Mouse (Mus musculus) forebrain, embryonic 15.5 days (tissue): Measurements from ENCODE around the gene Anxa2. TPM values are rescaled to one million over a fixed set of nuclear protein-coding genes. Genes with fewer than 3 reads are reported as not detected.

Source experiments
- ATAC-seq: fragments of 200-750 bp; cut with Nextera tagmentation; replicated peaks from 2 replicates; pipeline ENCODE4 v1.8.0; 2017; ENCODE audit warnings: mild to moderate bottlenecking, moderate TSS enrichment, moderate library complexity
- H3K27ac ChIP-seq: fragments of 300-500 bp; sonication (generic); replicated peaks from 2 replicates; pipeline ENCODE4 v1.5.1; 2015; ENCODE audit warnings: mild to moderate bottlenecking, inconsistent platforms
- H3K27me3 ChIP-seq: fragments of 300-500 bp; sonication (generic); 2 replicates; pipeline ENCODE4 v1.6.1; 2015; ENCODE audit warnings: inconsistent platforms
- H3K36me3 ChIP-seq: fragments of 300-500 bp; sonication (generic); 2 replicates; pipeline ENCODE4 v1.6.1; 2015; ENCODE audit warnings: mild to moderate bottlenecking, inconsistent platforms
- H3K4me1 ChIP-seq: fragments of 300-500 bp; sonication (generic); 2 replicates; pipeline ENCODE4 v1.6.1; 2015; ENCODE audit warnings: inconsistent platforms
- H3K4me2 ChIP-seq: fragments of 300-500 bp; sonication (generic); replicated peaks from 2 replicates; pipeline ENCODE4 v1.6.1; 2015; ENCODE audit warnings: mild to moderate bottlenecking, inconsistent platforms
- H3K4me3 ChIP-seq: fragments of 300-500 bp; sonication (generic); 2 replicates; pipeline ENCODE4 v1.5.1; 2015; ENCODE audit warnings: mild to moderate bottlenecking, inconsistent platforms
- H3K9ac ChIP-seq: fragments of 300-500 bp; sonication (generic); replicated peaks from 2 replicates; pipeline ENCODE4 v1.6.1; 2015; ENCODE audit warnings: mild to moderate bottlenecking, inconsistent platforms
- H3K9me3 ChIP-seq: fragments of 300-500 bp; sonication (generic); 2 replicates; pipeline ENCODE4 v1.6.1; 2016; ENCODE audit warnings: inconsistent platforms
- WGBS: fragments of 180-500 bp; shearing (Covaris S2); methylation state at CpG from one replicate; pipeline ENCODE4 v1.1.7; 2015; ENCODE audit warnings: mixed read lengths; 5-methylcytosine and 5-hydroxymethylcytosine counted together
- polyA plus RNA-seq: library from polyadenylated mRNA; unstranded; fragments of >200 nt; fragmentation: Nextera tagmentation; extraction: Ambion mirVana; gene quantifications from 2 replicates; pipeline ENCODE4 v1.2.1, GENCODE M21; 2015

Gene Anxa2
- polyA plus RNA-seq, 1 experiment from 2014 or later: 83.6 TPM

GRCm38 (mm10) chr9:69486140-69486539 lies 32.7 kb downstream of the Anxa2 start:
- no peak overlapping the region for H3K27ac ChIP-seq
- no peaks in the 10 kb centered on the region for H3K9me3 ChIP-seq
- ATAC-seq: no peak
- no peaks in the 10 kb centered on the region for H3K27me3 ChIP-seq
- H3K9ac ChIP-seq: no peak overlapping the region
- H3K36me3 ChIP-seq: no peaks in the 10 kb centered on the region
- 74% methylated on average over 8 of the region's 8 CpGs for WGBS
- H3K4me1 ChIP-seq: no peaks in the 10 kb centered on the region
- H3K4me2 ChIP-seq: no peak overlapping the region
- no peak overlapping the region for H3K4me3 ChIP-seq

GRCm38 (mm10) chr9:69488510-69488909 lies 35.1 kb downstream of the Anxa2 start:
- 33% methylated on average over 8 of the region's 8 CpGs for WGBS
- Histone ChIP-seq H3K4me1 (no peaks in the 10 kb centered on the region), H3K9me3 (no peaks in the 10 kb centered on the region), H3K4me2 (no peak overlapping the region), H3K27ac (no peak overlapping the region), H3K9ac (no peak overlapping the region), H3K27me3 (no peaks in the 10 kb centered on the region), H3K4me3 (no peak overlapping the region), H3K36me3 (no peaks in the 10 kb centered on the region)
- 0 out of 2 replicates have a peak, but pooled peaks have one; percentile 11 for ATAC-seq

GRCm38 (mm10) chr9:69488972-69489371 lies 35.6 kb downstream of the Anxa2 start:
- ATAC-seq: 0 out of 2 replicates have a peak, but pooled peaks have one; percentile 8
- Histone ChIP-seq H3K9ac (no peak overlapping the region), H3K4me3 (no peak overlapping the region), H3K27me3 (no peaks in the 10 kb centered on the region), H3K9me3 (no peaks in the 10 kb centered on the region), H3K4me1 (no peaks in the 10 kb centered on the region), H3K27ac (no peak overlapping the region), H3K4me2 (no peak overlapping the region), H3K36me3 (no peaks in the 10 kb centered on the region)
- 12% methylated on average over 5 of the region's 5 CpGs for WGBS

GRCm38 (mm10) chr9:69492809-69493208 lies 39.4 kb downstream of the Anxa2 start:
- H3K27ac ChIP-seq: no peak overlapping the region
- WGBS: 98% methylated on average over 6 of the region's 6 CpGs
- no peaks in the 10 kb centered on the region for H3K36me3 ChIP-seq
- no peak for ATAC-seq
- no peak overlapping the region for H3K4me3 ChIP-seq
- no peaks in the 10 kb centered on the region for H3K4me1 ChIP-seq
- no peaks in the 10 kb centered on the region for H3K9me3 ChIP-seq
- H3K9ac ChIP-seq: no peak overlapping the region
- H3K4me2 ChIP-seq: no peak overlapping the region
- no peaks in the 10 kb centered on the region for H3K27me3 ChIP-seq

GRCm38 (mm10) chr9:69502504-69502903 lies 49.1 kb downstream of the Anxa2 start:
- ATAC-seq: no peak
- Histone ChIP-seq H3K27me3 (peaks cover 26% of the 10 kb centered on the region), H3K4me1 (peaks cover 11% of the 10 kb centered on the region), H3K9ac (no peak overlapping the region), H3K4me2 (no peak overlapping the region), H3K36me3 (no peaks in the 10 kb centered on the region), H3K27ac (no peak overlapping the region), H3K4me3 (no peak overlapping the region), H3K9me3 (no peaks in the 10 kb centered on the region)
- WGBS: 29% methylated on average over 6 of the region's 6 CpGs

- no peaks in the 10 kb centered on the region for H3K36me3 ChIP-seq
- no peak overlapping the region for H3K9ac ChIP-seq
- H3K27ac ChIP-seq: no peak overlapping the region
- no peak overlapping the region for H3K4me2 ChIP-seq
- no peaks in the 10 kb centered on the region for H3K9me3 ChIP-seq
- H3K4me3 ChIP-seq: no peak overlapping the region
- H3K27me3 ChIP-seq: peaks cover 33% of the 10 kb centered on the region
- 12% methylated on average over 7 of the region's 7 CpGs for WGBS
- H3K4me1 ChIP-seq: peaks cover 11% of the 10 kb centered on the region
- ATAC-seq: no peak
These were observed 52.2 kb downstream of the Anxa2 start for GRCm38 (mm10) chr9:69505611-69506010.

- Histone ChIP-seq H3K4me3 (no peak overlapping the region), H3K27me3 (peaks cover 33% of the 10 kb centered on the region), H3K9ac (no peak overlapping the region), H3K4me2 (no peak overlapping the region), H3K9me3 (no peaks in the 10 kb centered on the region), H3K4me1 (peaks cover 11% of the 10 kb centered on the region), H3K36me3 (no peaks in the 10 kb centered on the region), H3K27ac (no peak overlapping the region)
- WGBS: 19% methylated on average over 11 of the region's 11 CpGs
- no peak for ATAC-seq
These were observed 53.8 kb downstream of the Anxa2 start for GRCm38 (mm10) chr9:69507206-69507605.

GRCm38 (mm10) chr9:69508016-69508415 lies 54.6 kb downstream of the Anxa2 start:
- Histone ChIP-seq H3K36me3 (no peaks in the 10 kb centered on the region), H3K4me2 (no peak overlapping the region), H3K27ac (no peak overlapping the region), H3K9ac (no peak overlapping the region), H3K4me3 (no peak overlapping the region), H3K9me3 (no peaks in the 10 kb centered on the region), H3K4me1 (peaks cover 11% of the 10 kb centered on the region), H3K27me3 (peaks cover 33% of the 10 kb centered on the region)
- 65% methylated on average over 8 of the region's 8 CpGs for WGBS
- ATAC-seq: no peak

GRCm38 (mm10) chr9:69511881-69512590 lies 58.6 kb downstream of the Anxa2 start:
- Histone ChIP-seq H3K4me1 (peaks cover 9% of the 10 kb centered on the region), H3K27ac (no peak overlapping the region), H3K9ac (no peak overlapping the region), H3K4me3 (no peak overlapping the region), H3K27me3 (peaks cover 13% of the 10 kb centered on the region; the same call in 1 of the 2 replicates), H3K36me3 (no peaks in the 10 kb centered on the region), H3K4me2 (no peak overlapping the region), H3K9me3 (no peaks in the 10 kb centered on the region)
- ATAC-seq: no peak
- 15% methylated on average over 11 of the region's 11 CpGs for WGBS

- 100% methylated on average over 1 of the region's 1 CpGs for WGBS
These were observed 59.3 kb downstream of the Anxa2 start for GRCm38 (mm10) chr9:69512726-69513125.

GRCm38 (mm10) chr9:69514206-69514605 lies 60.8 kb downstream of the Anxa2 start:
- H3K9me3 ChIP-seq: no peaks in the 10 kb centered on the region
- H3K36me3 ChIP-seq: no peaks in the 10 kb centered on the region
- no peak overlapping the region for H3K4me2 ChIP-seq
- 51% methylated on average over 8 of the region's 8 CpGs for WGBS
- peak overlapping the region; percentile 65; the same call in 1 of the 2 replicates for H3K27ac ChIP-seq
- peaks cover 20% of the 10 kb centered on the region for H3K4me1 ChIP-seq
- ATAC-seq: no peak
- no peak overlapping the region for H3K9ac ChIP-seq
- no peak overlapping the region for H3K4me3 ChIP-seq
- H3K27me3 ChIP-seq: 0 out of 2 replicates have a peak, but pooled peaks cover 2% of the 10 kb centered on the region

More at GRCm38 (mm10) chr9:69512726-69513125, 59.3 kb downstream of the Anxa2 start:
- H3K27ac ChIP-seq: no peak overlapping the region
- H3K9ac ChIP-seq: no peak overlapping the region
- H3K4me3 ChIP-seq: no peak overlapping the region
- H3K9me3 ChIP-seq: no peaks in the 10 kb centered on the region
- H3K27me3 ChIP-seq: peaks cover 9% of the 10 kb centered on the region; the same call in 1 of the 2 replicates
- ATAC-seq: no peak
- no peak overlapping the region for H3K4me2 ChIP-seq
- H3K4me1 ChIP-seq: peaks cover 12% of the 10 kb centered on the region
- no peaks in the 10 kb centered on the region for H3K36me3 ChIP-seq

- ATAC-seq: no peak
- Histone ChIP-seq H3K4me2 (no peak overlapping the region), H3K4me3 (no peak overlapping the region), H3K4me1 (peaks cover 20% of the 10 kb centered on the region), H3K9ac (no peak overlapping the region), H3K9me3 (no peaks in the 10 kb centered on the region), H3K27me3 (0 out of 2 replicates have a peak, but pooled peaks cover 4% of the 10 kb centered on the region), H3K36me3 (no peaks in the 10 kb centered on the region), H3K27ac (no peak overlapping the region)
- 79% methylated on average over 7 of the region's 7 CpGs for WGBS
These were observed 62.0 kb downstream of the Anxa2 start for GRCm38 (mm10) chr9:69515416-69515815.
